Mouse (Mus musculus): ENCODE results near the gene Rpap3. TPM values are rescaled to one million over a fixed set of nuclear protein-coding genes. Genes with fewer than 3 reads are reported as not detected.

Gene Rpap3
- polyA plus RNA-seq, 1 experiment from 2014 or later, result 6.8 TPM

- H3K27ac ChIP-seq (ENCODE audit: low read length), result no peak overlapping the region
- 69% methylated on average over 26 of the region's 26 CpGs for WGBS (ENCODE audit: insufficient replicate concordance)
- no peaks in the 10 kb centered on the region for H3K36me3 ChIP-seq (ENCODE audit: control insufficient read depth, insufficient read depth)
- no peak overlapping the region for H3K4me3 ChIP-seq (ENCODE audit: low read depth, low read length)
- no peak overlapping the region for H3K4me2 ChIP-seq (ENCODE audit: low read depth, low read length)
- no peak overlapping the region for H3K9ac ChIP-seq (ENCODE audit: low read depth, low read length)
- H3K9me3 ChIP-seq (replicated peaks; ENCODE audit: control insufficient read depth, low read length), result no peaks in the 10 kb centered on the region
- no peaks in the 10 kb centered on the region for H3K27me3 ChIP-seq (ENCODE audit: control insufficient read depth, insufficient read depth, low read depth, low read length)
- ATAC-seq (ENCODE audit: low read depth), result no peak
- H3K4me1 ChIP-seq (ENCODE audit: control insufficient read depth, low read depth, low read length), result no peaks in the 10 kb centered on the region
These were observed 47.5 kb downstream of the Rpap3 start for GRCm38 (mm10) chr15:97657856-97658754.

GRCm38 (mm10) chr15:97657420-97657819 is 48.2 kb downstream of the Rpap3 start:
- 86% methylated on average over 14 of the region's 14 CpGs for WGBS (ENCODE audit: insufficient replicate concordance)
- ATAC-seq (ENCODE audit: low read depth), result no peak
- no peaks in the 10 kb centered on the region for H3K4me1 ChIP-seq (ENCODE audit: control insufficient read depth, low read depth, low read length)
- no peaks in the 10 kb centered on the region for H3K9me3 ChIP-seq (replicated peaks; ENCODE audit: control insufficient read depth, low read length)
- H3K27me3 ChIP-seq (ENCODE audit: control insufficient read depth, insufficient read depth, low read depth, low read length), result no peaks in the 10 kb centered on the region
- no peak overlapping the region for H3K4me2 ChIP-seq (ENCODE audit: low read depth, low read length)
- no peak overlapping the region for H3K9ac ChIP-seq (ENCODE audit: low read depth, low read length)
- H3K27ac ChIP-seq (ENCODE audit: low read length), result no peak overlapping the region
- no peaks in the 10 kb centered on the region for H3K36me3 ChIP-seq (ENCODE audit: control insufficient read depth, insufficient read depth)
- no peak overlapping the region for H3K4me3 ChIP-seq (ENCODE audit: low read depth, low read length)

GRCm38 (mm10) chr15:97649726-97650125 is 55.9 kb downstream of the Rpap3 start:
- Histone ChIP-seq H3K4me2 (ENCODE audit: low read depth, low read length) (no peak overlapping the region), H3K4me3 (ENCODE audit: low read depth, low read length) (no peak overlapping the region), H3K9me3 (replicated peaks; ENCODE audit: control insufficient read depth, low read length) (no peaks in the 10 kb centered on the region), H3K27ac (ENCODE audit: low read length) (no peak overlapping the region), H3K4me1 (ENCODE audit: control insufficient read depth, low read depth, low read length) (no peaks in the 10 kb centered on the region), H3K9ac (ENCODE audit: low read depth, low read length) (no peak overlapping the region), H3K27me3 (ENCODE audit: control insufficient read depth, insufficient read depth, low read depth, low read length) (no peaks in the 10 kb centered on the region), H3K36me3 (ENCODE audit: control insufficient read depth, insufficient read depth) (no peaks in the 10 kb centered on the region)
- WGBS (ENCODE audit: insufficient replicate concordance), result 62% methylated on average over 4 of the region's 4 CpGs
- no peak for ATAC-seq (ENCODE audit: low read depth)

- H3K9me3 ChIP-seq (replicated peaks; ENCODE audit: control insufficient read depth, low read length), result no peaks in the 10 kb centered on the region
- H3K36me3 ChIP-seq (ENCODE audit: control insufficient read depth, insufficient read depth), result no peaks in the 10 kb centered on the region
- no peak overlapping the region for H3K9ac ChIP-seq (ENCODE audit: low read depth, low read length)
- no peaks in the 10 kb centered on the region for H3K4me1 ChIP-seq (ENCODE audit: control insufficient read depth, low read depth, low read length)
- ATAC-seq (ENCODE audit: low read depth), result no peak
- H3K27ac ChIP-seq (ENCODE audit: low read length), result no peak overlapping the region
- H3K4me2 ChIP-seq (ENCODE audit: low read depth, low read length), result no peak overlapping the region
- H3K4me3 ChIP-seq (ENCODE audit: low read depth, low read length), result no peak overlapping the region
- 81% methylated on average over 18 of the region's 18 CpGs for WGBS (ENCODE audit: insufficient replicate concordance)
- H3K27me3 ChIP-seq (ENCODE audit: control insufficient read depth, insufficient read depth, low read depth, low read length), result no peaks in the 10 kb centered on the region
These were observed 57.4 kb downstream of the Rpap3 start for GRCm38 (mm10) chr15:97648176-97648575.

- ATAC-seq (ENCODE audit: low read depth), result no peak
These were observed 59.2 kb downstream of the Rpap3 start for GRCm38 (mm10) chr15:97646426-97646825.

GRCm38 (mm10) chr15:97643986-97644385 is 61.6 kb downstream of the Rpap3 start:
- Histone ChIP-seq H3K36me3 (ENCODE audit: control insufficient read depth, insufficient read depth) (no peaks in the 10 kb centered on the region), H3K27me3 (ENCODE audit: control insufficient read depth, insufficient read depth, low read depth, low read length) (no peaks in the 10 kb centered on the region), H3K4me1 (ENCODE audit: control insufficient read depth, low read depth, low read length) (no peaks in the 10 kb centered on the region), H3K27ac (ENCODE audit: low read length) (no peak overlapping the region), H3K4me3 (ENCODE audit: low read depth, low read length) (no peak overlapping the region), H3K4me2 (ENCODE audit: low read depth, low read length) (no peak overlapping the region), H3K9me3 (replicated peaks; ENCODE audit: control insufficient read depth, low read length) (no peaks in the 10 kb centered on the region), H3K9ac (ENCODE audit: low read depth, low read length) (no peak overlapping the region)
- ATAC-seq (ENCODE audit: low read depth), result no peak
- 65% methylated on average over 4 of the region's 4 CpGs for whole genome bisulfite sequencing (ENCODE audit: insufficient replicate concordance)

More at GRCm38 (mm10) chr15:97646426-97646825, 59.2 kb downstream of the Rpap3 start:
- 38% methylated on average over 7 of the region's 7 CpGs for WGBS (ENCODE audit: insufficient replicate concordance)
- no peaks in the 10 kb centered on the region for H3K9me3 ChIP-seq (replicated peaks; ENCODE audit: control insufficient read depth, low read length)
- no peak overlapping the region for H3K4me3 ChIP-seq (ENCODE audit: low read depth, low read length)
- H3K27ac ChIP-seq (ENCODE audit: low read length), result no peak overlapping the region
- no peaks in the 10 kb centered on the region for H3K27me3 ChIP-seq (ENCODE audit: control insufficient read depth, insufficient read depth, low read depth, low read length)
- H3K4me1 ChIP-seq (ENCODE audit: control insufficient read depth, low read depth, low read length), result no peaks in the 10 kb centered on the region
- no peak overlapping the region for H3K9ac ChIP-seq (ENCODE audit: low read depth, low read length)
- H3K4me2 ChIP-seq (ENCODE audit: low read depth, low read length), result no peak overlapping the region
- H3K36me3 ChIP-seq (ENCODE audit: control insufficient read depth, insufficient read depth), result no peaks in the 10 kb centered on the region

Other genes starting within 250 kb of the Rpap3 start
- gene Endou, start 25.5 kb upstream of the Rpap3 start, polyA plus RNA-seq (2015; fragmentation: Nextera tagmentation; extraction: Ambion mirVana), result 0.06 and 0.21 TPM in 2 replicates
- 1.6 and 2.1 TPM in 2 replicates for gene Rapgef3, start 62.1 kb upstream of the Rpap3 start, polyA plus RNA-seq (2015; fragmentation: Nextera tagmentation; extraction: Ambion mirVana)
- gene Slc48a1, start 72.7 kb upstream of the Rpap3 start, polyA plus RNA-seq (2015; fragmentation: Nextera tagmentation; extraction: Ambion mirVana), result 98.9 and 103 TPM in 2 replicates
- gene Hdac7, start 138.7 kb upstream of the Rpap3 start, polyA plus RNA-seq (2015; fragmentation: Nextera tagmentation; extraction: Ambion mirVana), result 4.7 and 5.8 TPM in 2 replicates
- gene Vdr, start 204.8 kb upstream of the Rpap3 start, polyA plus RNA-seq (2015; fragmentation: Nextera tagmentation; extraction: Ambion mirVana), result 0.13 and 0.30 TPM in 2 replicates